Mouse (Mus musculus) gastrocnemius, postnatal 10 days (tissue): Measurements from ENCODE around the gene Hapln4. TPM values are rescaled to one million over a fixed set of nuclear protein-coding genes. Genes with fewer than 3 reads are reported as not detected.
A peak's percentile ranks its signal among the peaks of the same experiment; 100 is the strongest.

Experiments used
- DNase-seq: peaks from one replicate; pipeline ENCODE4 v3.0.0; 2021; ENCODE audit warnings: mixed read lengths
- microRNA-seq, 2 experiments: library from miRNA; unstranded; fragments of <30 nt; microRNA quantifications; one replicate each; pipeline ENCODE4 v1.2.0; 2021
- total RNA-seq, 2 experiments: library from RNA; stranded (reverse); gene quantifications; 2 replicates each; pipeline ENCODE4 v1.2.3; 2021

Gene Hapln4
- total RNA-seq, 2 experiments from 2014 or later, result 0.07 to 0.36 TPM

DNA sequence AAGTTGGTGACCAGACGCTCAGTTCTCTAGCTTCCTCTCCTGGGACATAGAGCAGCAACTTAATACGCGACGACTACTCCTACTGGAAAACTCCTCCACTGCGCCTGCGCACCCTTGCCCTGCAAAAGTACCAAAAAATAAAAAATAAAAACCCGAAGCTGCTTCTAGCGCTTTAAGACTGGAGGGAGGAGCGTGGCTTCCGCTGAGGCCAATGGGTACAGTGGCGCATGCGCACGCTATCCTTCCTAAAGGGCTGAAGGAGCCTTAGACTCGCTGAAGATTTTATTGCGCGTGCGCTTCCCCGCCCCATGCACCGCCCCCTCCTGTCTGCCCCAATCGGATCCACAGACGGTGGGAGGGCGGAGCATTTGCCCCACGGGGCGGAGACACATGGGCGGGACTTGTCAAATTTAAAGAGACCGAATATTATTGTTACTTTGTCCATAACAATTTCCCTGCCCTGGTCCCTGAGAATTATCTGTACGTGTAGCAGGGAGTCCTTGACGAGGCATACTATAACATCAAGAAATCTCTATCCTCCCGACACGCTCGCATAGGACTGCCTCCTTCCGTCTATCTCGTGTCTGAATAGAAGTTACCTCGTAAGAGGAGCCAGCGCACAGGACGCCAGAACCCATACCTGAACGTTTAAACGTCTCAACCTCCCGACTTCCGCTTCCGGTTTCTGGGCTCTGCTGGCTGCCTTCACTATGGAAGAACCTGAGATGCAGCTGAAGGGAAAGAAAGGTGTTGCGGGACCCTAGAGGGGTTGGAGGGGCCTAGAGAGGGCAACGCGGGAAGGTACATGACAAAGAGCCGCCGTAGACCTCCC lies 56.0 kb downstream of the Hapln4 start, which contains the start of the genes Rfxank, Borcs8 and Mef2b:
Rfxank (minus strand) TSS at position 129 of the 832 bp plus-strand sequence.
Borcs8 (plus strand) TSS at position 474 of the 832 bp plus-strand sequence.
Mef2b (plus strand) TSS at position 686 of the 832 bp plus-strand sequence.
- peak; percentile 98 for DNase-seq

DNA sequence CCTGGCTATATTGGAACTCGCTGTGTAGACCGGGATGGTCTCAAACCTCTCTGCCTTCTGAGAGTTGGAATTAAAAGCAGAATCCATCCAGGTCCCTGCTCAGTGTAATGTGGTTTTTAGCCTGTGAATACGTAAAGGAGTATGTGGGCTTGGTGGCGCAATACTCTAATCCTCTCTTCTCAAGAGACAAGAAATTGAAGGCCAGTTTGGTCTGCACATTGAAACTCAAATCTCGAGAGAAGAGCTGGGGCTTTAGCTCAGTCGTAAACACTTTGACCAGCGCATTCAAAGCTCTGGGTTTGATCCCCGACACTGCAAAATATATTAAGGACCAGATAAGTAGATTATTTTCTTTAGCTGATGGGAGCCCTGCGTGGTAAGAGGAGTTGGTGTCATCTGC lies 56.7 kb downstream of the Hapln4 start:
- DNase-seq, result no peak

Small RNAs within 50 kb of the gene (microRNA-seq; reads per million reads assigned to microRNA genes)
- gene Mir7066, result 0 to 0.25 reads per million in 2 experiments

Other genes with a start within 250 kb of the Hapln4 start
- 10 to 100 TPM; 25.3 to 28.4 TPM for gene Cilp2, start 195.8 kb upstream of the Hapln4 start, total RNA-seq
- gene Tssk6, start 181.3 kb upstream of the Hapln4 start, total RNA-seq, result under 1 TPM in 1 of 2 experiments, not detected in 1; 0.38 TPM
- gene Ndufa13, start 180.9 kb upstream of the Hapln4 start, total RNA-seq, result 100 to 1,000 TPM; 236 to 268 TPM
- 1 to 10 TPM; 9.0 to 9.5 TPM for gene Yjefn3, start 180.7 kb upstream of the Hapln4 start, total RNA-seq
- gene Gatad2a, start 87.1 kb upstream of the Hapln4 start, total RNA-seq, result 10 to 100 TPM; 40.4 to 46.5 TPM
- 10 to 100 TPM; 27.8 to 30.9 TPM for gene Mau2, start 40.7 kb upstream of the Hapln4 start, total RNA-seq
- 10 to 100 TPM; 20.2 to 22.5 TPM for gene Sugp1, start 40.6 kb upstream of the Hapln4 start, total RNA-seq
- not detected for gene Tm6sf2, start 10.5 kb upstream of the Hapln4 start, total RNA-seq
- gene Ncan, start 37.4 kb downstream of the Hapln4 start, total RNA-seq, result under 1 TPM; 0.61 to 0.81 TPM
- gene Nr2c2ap, start 47.9 kb downstream of the Hapln4 start, total RNA-seq, result 1 to 10 TPM; 6.3 to 7.1 TPM
- 10 to 100 TPM in 1 of 2 experiments, 1 to 10 TPM in 1; 8.2 to 10.1 TPM for gene Rfxank, start 55.7 kb downstream of the Hapln4 start, total RNA-seq
- gene Borcs8, start 56.0 kb downstream of the Hapln4 start, total RNA-seq, result 10 to 100 TPM; 17.0 to 23.9 TPM
- gene Mef2b, start 56.3 kb downstream of the Hapln4 start, total RNA-seq, result under 1 TPM; 0.35 to 0.45 TPM
- gene Tmem161a, start 88.9 kb downstream of the Hapln4 start, total RNA-seq, result 10 to 100 TPM; 72.8 to 74.7 TPM
- 10 to 100 TPM; 20.6 to 28.3 TPM for gene Slc25a42, start 128.8 kb downstream of the Hapln4 start, total RNA-seq
- 10 to 100 TPM; 43.8 to 49.7 TPM for gene Sugp2, start 150.8 kb downstream of the Hapln4 start, total RNA-seq
- gene Armc6, start 151.0 kb downstream of the Hapln4 start, total RNA-seq, result 10 to 100 TPM; 11.9 to 12.9 TPM
- gene Homer3, start 199.4 kb downstream of the Hapln4 start, total RNA-seq, result 10 to 100 TPM; 12.3 to 19.8 TPM
- 10 to 100 TPM; 28.6 to 29.5 TPM for gene Ddx49, start 219.0 kb downstream of the Hapln4 start, total RNA-seq
- gene Cope, start 219.1 kb downstream of the Hapln4 start, total RNA-seq, result 100 to 1,000 TPM; 140 to 158 TPM
- 10 to 100 TPM; 20.0 to 23.6 TPM for gene Cers1, start 232.3 kb downstream of the Hapln4 start, total RNA-seq
- 1 to 10 TPM; 3.9 to 5.3 TPM for gene Gdf1, start 246.4 kb downstream of the Hapln4 start, total RNA-seq